Mouse (Mus musculus) CD4-positive, CD25-positive, alpha-beta regulatory T cell, adult 4 months (primary cell): ENCODE data around the gene Ppp1r3d. TPM values are rescaled to one million over a fixed set of nuclear protein-coding genes. Genes with fewer than 3 reads are reported as not detected.

Source experiments
- ATAC-seq: one replicate; pipeline ENCODE4 v1.8.0; 2017
- polyA plus RNA-seq, 2 experiments: library from polyadenylated mRNA; unstranded; fragments of 100-300 nt; shearing (Covaris generic); gene quantifications; one replicate each; pipeline ENCODE4 v1.2.1; 2017

The Ppp1r3d gene
- polyA plus RNA-seq: not detected

GRCm38 (mm10) chr2:178414261-178415149 lies at the start of gene Ppp1r3d, which contains the start of gene Fam217b:
Gene Ppp1r3d (minus strand): TSS chr2:178414472.
Gene Fam217b (plus strand): TSS chr2:178414524.
- ATAC-seq: no peak

GRCm38 (mm10) chr2:178460353-178460752 lies 46.1 kb upstream of the Ppp1r3d start:
- ATAC-seq: no peak

GRCm38 (mm10) chr2:178457414-178457813 lies 43.1 kb upstream of the Ppp1r3d start:
- no peak for ATAC-seq

DNA sequence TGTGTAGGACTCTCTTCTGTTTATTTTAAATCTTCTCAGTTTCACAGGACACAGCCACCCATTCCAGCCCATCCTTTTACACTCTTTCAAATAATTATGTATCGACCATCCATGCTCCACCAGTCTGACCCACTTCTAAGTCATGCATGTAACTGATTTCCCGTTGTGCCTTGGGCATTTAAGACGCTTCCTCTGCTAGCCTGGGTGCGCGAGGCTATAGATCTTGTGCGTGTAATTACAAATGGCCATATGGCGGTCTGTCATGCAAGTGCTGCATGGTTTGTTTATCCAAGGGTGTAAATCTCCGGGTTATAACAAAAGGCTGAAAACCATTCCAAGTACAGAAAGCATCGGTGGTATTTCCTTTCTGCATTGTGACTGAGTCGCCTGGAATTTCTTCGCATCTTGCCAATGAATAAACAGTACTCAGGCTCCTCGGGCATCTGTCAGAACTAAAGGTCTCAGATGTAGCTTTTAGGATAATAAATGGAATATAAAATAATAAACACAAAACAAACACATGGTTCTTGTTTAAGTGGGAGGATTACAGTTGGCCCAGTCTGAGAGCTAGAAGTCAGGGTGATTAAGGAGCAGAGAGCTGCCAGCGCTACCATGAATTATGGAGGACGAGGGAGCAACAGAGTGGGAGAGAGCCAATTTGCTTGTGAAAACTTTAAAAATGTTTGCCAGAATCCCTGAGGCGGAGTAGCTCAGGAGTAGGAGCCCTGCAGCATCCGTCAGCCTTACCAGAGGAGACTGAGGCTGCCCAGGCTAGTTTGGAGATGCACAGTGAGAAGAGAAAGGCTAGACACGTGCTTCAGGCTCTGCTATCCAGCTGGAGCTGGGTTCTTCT lies 40.6 kb upstream of the Ppp1r3d start:
- ATAC-seq: no peak

DNA sequence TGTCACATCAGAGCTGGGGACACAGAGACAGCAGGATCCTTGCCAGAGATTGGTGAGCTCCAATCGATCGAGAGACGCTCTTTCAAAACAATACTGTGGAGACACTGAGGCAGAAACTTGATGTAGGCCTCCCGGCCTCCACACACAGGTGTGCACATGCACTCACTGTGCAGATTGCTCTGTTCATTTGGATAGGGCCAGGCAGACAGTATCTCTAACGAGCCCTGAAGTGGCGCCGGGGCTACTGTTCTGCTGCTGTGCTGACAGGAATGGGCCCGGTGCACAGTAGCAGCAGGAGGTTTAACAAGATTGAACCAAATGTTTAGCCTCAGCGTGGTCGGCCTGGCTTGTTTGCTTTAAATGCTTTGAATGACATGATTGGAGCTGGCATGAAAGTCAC lies 36.7 kb upstream of the Ppp1r3d start:
- ATAC-seq: no peak

DNA sequence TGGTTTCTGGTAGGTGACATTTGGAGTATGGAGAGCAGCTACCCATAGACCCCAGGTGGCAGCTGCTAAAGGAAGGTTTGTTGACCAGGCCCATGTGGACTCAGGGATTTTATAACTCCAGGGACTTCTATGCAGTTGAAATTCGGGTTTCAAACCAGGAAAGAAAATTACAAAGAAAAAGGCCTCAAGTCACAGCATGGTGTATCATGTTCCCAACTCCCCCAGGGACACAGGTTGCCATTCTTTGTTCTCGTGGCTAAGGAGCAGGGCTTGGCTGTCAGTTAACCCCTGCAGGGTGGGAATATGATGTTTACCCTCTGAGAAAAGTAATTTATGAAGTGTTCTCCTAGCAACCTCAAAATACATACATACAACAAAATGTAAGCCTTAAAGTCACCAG lies 36.0 kb upstream of the Ppp1r3d start:
- ATAC-seq: no peak

DNA sequence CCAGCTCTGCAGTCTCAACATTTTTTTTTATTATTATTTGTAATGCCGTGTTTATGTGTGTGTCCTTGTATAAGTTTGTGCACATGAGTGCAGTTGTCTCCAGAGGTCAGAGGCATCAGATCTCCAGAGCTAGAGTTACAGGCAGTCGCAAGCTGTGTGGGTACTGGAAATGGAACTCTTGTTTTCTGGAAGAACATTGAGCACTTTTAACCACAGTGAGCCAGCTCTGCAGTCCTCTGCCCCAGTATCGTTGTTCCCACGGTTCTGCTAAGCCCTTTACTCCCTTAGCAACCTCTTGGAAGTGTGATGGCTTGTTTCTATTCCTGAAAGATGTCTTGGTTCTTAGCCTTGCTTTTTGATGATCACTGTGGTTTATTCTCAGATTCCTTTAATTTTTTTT lies 35.1 kb upstream of the Ppp1r3d start:
- no peak for ATAC-seq

DNA sequence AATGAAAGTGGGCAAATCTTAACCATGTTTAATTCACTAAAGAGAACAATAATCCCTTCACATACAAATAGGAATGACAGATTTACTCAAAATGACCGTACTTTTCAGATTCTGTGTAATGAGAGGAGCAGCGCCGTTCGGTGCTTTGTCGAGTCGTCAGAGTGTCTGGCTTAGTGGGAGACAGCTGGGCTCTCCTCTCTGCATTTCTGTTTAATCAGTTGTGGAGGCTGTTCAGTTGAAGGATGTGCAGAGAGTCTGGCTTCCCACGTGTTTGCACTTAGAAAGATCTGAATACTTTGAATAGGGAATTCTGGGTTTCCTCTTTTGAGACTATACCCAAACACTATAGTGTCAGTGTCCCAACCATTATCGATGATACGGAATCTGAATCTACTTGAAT lies 23.0 kb upstream of the Ppp1r3d start:
- no peak for ATAC-seq

DNA sequence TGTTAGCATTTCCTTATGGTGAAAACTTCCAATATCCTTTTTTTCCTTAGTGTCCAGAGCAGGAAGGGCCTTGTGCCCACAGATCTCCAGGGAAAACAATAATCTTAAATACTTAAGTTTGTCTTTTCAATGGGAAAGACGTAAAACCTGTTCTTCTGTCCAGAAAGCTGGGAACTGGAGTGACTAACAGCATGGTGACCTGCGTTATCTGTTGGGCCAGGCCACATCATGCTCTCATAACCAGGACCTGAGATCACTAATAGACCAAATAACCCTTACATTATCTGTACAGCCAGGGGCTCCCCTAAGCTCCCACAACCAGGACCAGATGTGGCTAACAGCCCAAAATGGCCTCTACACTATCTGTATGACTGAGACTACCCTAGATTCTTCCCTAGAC lies 19.6 kb upstream of the Ppp1r3d start:
- no peak for ATAC-seq

- ATAC-seq: no peak
Measured at GRCm38 (mm10) chr2:178433495-178433894, 19.2 kb upstream of the Ppp1r3d start.

DNA sequence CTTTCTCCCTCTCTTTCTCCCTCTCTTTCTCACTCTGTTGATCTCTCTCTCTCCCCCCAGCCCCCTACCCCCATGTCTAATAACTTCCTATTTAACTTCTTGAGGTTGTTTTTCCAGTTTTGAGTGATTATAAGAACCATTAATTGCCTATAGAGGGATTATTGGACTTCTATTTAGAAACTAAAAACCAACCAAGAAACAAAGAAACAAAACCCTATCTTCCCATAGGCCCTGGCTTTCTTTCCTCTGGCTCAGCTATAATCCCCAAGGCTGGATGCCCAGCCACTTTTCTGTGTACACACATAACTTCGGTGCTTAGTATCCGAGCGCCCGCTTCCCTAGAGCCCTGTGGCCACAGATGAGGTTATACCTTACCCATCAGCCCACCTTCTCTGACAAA lies 16.0 kb upstream of the Ppp1r3d start, which contains the start of gene Cdh26:
Gene Cdh26, plus strand, starts transcription at position 301 of the 400 bp plus-strand sequence.
- ATAC-seq: no peak

DNA sequence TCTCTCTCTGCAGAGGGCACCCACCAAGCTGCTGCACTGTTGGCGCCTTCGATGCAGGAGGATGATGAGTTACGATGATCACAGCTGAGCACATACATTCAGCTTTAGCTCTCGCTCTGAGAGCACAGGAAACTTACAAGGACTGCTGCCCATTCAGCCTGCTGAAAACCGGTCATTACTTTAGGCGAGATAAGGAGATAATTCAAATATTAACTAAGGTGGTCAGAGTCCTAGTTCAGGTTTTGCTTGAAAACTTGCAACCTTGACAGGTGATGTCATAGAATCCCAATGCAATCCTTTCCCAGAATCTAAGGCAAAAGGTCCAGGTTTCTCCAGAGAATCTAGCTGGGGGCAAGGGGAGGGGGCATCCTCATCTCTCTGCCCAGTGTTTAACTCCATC lies 15.2 kb upstream of the Ppp1r3d start:
- ATAC-seq: no peak

DNA sequence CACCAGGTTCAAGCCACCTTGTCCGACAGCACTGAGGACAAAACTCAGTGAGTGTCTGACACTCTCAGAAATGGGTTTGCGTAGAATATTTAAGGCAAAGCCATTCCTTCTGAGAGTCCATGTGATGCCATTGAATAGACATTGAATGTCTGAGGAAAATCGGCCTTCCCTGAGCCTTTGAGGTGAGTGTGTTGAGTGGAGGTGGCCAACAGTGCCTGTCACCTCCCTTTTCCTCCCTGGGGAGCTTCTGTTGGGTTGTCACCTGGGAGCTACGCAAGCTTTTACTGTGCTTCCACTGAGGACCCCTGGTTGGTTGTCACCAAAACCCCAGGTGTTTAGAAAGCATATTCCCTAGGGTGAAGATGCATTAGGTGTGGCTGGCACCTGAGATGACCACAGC lies 14.4 kb upstream of the Ppp1r3d start:
- ATAC-seq: no peak

- ATAC-seq: no peak
Measured at GRCm38 (mm10) chr2:178428183-178428582, 13.9 kb upstream of the Ppp1r3d start.

DNA sequence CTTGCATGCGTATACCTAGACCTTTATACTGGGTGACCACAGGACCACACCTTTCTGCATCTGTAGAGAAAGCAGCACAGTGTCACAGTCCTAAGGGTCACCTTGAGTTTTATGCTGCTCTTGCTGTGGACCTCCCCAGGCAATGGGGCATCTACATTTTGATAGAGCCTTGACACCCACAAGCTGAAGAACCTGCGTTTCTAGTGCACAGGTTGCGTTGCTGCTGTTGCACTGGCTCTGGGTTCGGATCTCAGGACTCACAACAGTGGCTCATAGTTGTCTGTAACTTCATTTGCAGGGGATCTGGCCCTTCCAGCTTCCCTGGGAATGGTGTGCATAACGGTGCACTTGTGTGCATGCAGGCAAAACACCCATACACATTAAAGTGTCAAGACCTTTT lies 12.9 kb upstream of the Ppp1r3d start:
- no peak for ATAC-seq

DNA sequence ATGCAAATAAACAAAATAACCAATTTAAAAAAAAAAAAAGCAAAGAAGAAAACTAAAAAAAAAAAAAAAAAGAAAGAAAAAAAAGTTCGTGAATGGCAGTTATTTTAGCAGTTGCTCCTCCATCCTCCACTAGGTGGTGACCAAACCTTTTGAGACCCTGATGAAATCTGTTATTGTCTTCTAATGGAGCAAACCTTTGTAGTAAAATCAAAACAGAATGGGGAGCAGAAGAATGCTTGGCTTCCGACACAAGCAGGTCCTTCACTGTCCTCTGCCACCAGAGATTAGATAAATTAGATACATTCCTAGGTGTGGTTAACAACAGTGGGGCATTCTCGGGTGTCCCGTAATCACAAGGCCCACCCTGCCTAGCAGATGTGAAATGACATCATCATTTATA lies 12.0 kb upstream of the Ppp1r3d start:
- no peak for ATAC-seq

GRCm38 (mm10) chr2:178423223-178423622 lies 9.0 kb upstream of the Ppp1r3d start:
- no peak for ATAC-seq

DNA sequence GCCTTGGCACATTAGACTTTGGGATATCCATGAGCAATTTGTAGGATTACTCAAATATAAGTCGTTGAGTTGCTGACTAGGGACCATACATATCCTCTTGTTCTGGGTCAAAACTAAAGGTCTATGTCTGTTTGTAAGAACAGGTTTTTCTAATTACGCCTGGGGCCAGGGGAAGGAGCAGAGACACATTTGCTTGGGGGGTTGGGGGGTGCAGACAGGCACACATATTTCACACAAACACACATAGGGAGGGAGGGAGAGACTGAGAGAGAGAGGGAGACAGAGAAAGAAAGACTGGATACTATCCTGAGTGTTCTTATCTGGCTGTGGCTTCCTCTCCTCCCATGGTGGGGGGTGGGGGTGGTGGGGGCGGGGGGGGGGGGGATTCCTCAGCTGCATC lies 7.9 kb upstream of the Ppp1r3d start:
- no peak for ATAC-seq

DNA sequence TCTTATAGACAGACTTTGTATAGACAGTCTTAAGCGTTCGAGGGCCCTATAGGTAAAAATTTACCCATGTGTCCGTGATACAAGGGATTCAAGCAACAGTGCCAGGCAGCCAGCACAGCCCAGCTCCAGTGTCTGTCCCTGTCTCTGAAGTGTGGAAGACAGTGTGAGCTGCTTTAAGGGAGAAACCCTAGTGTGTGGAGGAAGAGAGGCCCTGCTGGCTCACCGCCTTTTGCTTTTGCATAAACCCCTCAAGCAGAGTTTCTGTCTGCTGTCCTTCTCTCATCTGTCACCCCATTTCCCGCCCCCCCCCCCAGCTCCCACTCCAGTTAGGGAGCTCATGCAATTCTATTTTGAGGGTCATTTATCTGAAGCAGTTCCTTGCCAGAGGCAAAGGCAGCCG lies 7.3 kb upstream of the Ppp1r3d start:
- no peak for ATAC-seq

GRCm38 (mm10) chr2:178420576-178420975 lies 6.3 kb upstream of the Ppp1r3d start:
- ATAC-seq: no peak

GRCm38 (mm10) chr2:178416970-178417369 lies 2.7 kb upstream of the Ppp1r3d start:
- no peak for ATAC-seq

GRCm38 (mm10) chr2:178416427-178416826 lies 2.2 kb upstream of the Ppp1r3d start:
- no peak for ATAC-seq

- ATAC-seq: no peak
Measured at GRCm38 (mm10) chr2:178415150-178415448, 827 bp upstream of the Ppp1r3d start.
